Mouse (Mus musculus): ENCODE results near the gene Igsf8. TPM values are rescaled to one million over a fixed set of nuclear protein-coding genes. Genes with fewer than 3 reads are reported as not detected.

Gene Igsf8
- 100 to 1,000 TPM; 257 to 260 TPM for total RNA-seq (2021)
- long read RNA-seq, experiment 1, transcript Igsf8-201 (7 exons, 2,278 nt), result major isoform, 418 of 538 reads
- long read RNA-seq, experiment 1, partial matches to known transcripts, result 80 of 538 reads
- long read RNA-seq, experiment 1, other reads (novel, unspliced or antisense), result 38 of 538 reads
- long read RNA-seq, experiment 2, transcript Igsf8-201 (7 exons, 2,278 nt), result major isoform, 257 of 342 reads
- long read RNA-seq, experiment 2, partial matches to known transcripts, result 47 of 342 reads
- long read RNA-seq, experiment 2, other reads (novel, unspliced or antisense), result 37 of 342 reads

GRCm38 (mm10) chr1:172261477-172262078, at the start of gene Igsf8:
Gene Igsf8 (plus strand): TSS chr1:172261641.
- H3K27ac ChIP-seq, result no peak within 1 kb of the TSS

GRCm38 (mm10) chr1:172212776-172213175, 48.7 kb upstream of the Igsf8 start:
- no peak for TF ChIP-seq CTCF (IDR thresholded peaks at IDR 0.05)
- no peak overlapping the region for H3K4me3 ChIP-seq
- no peak for DNase-seq (ENCODE audit: extremely low spot score in 1 of 2, low spot score in 2 of 2)
- intact Hi-C loops (cut with DNase I), result no loop called here
- no peak overlapping the region for H3K27ac ChIP-seq

More at GRCm38 (mm10) chr1:172261477-172262078, at the start of gene Igsf8:
- DNase-seq (ENCODE audit: extremely low spot score in 1 of 2, low spot score in 2 of 2), result no peak
- H3K4me3 ChIP-seq, result no peak within 1 kb of the TSS
- intact Hi-C loops (cut with DNase I), result no loop called here
- no peak for TF ChIP-seq CTCF (IDR thresholded peaks at IDR 0.05)

- Histone ChIP-seq H3K4me3 (no peak overlapping the region), H3K27ac (no peak overlapping the region)
- no peak for DNase-seq (ENCODE audit: extremely low spot score in 1 of 2, low spot score in 2 of 2)
- no peak for TF ChIP-seq CTCF (IDR thresholded peaks at IDR 0.05)
- intact Hi-C loops (cut with DNase I), result no loop called here
Measured at GRCm38 (mm10) chr1:172213771-172214170, 47.7 kb upstream of the Igsf8 start.

- DNase-seq (ENCODE audit: extremely low spot score in 1 of 2, low spot score in 2 of 2), result no peak
- intact Hi-C loops (cut with DNase I), result loop anchor here (5.0 kb wide), 1 partner anchor 47 kb away; no protein-coding TSS in a partner anchor
- no peak overlapping the region for H3K27ac ChIP-seq
- H3K4me3 ChIP-seq, result no peak overlapping the region
- TF ChIP-seq CTCF (IDR thresholded peaks at IDR 0.05), result no peak
Measured at GRCm38 (mm10) chr1:172214748-172215147, 46.7 kb upstream of the Igsf8 start.

- Histone ChIP-seq H3K27ac (peak overlapping the region; percentile 44), H3K4me3 (no peak overlapping the region)
- intact Hi-C loops (cut with DNase I), result loop anchor here (1.0 to 5.0 kb wide), 2 partner anchors 50 to 92 kb away; no protein-coding TSS in a partner anchor
- peak; percentile 90 to 95 for DNase-seq (ENCODE audit: extremely low spot score in 1 of 2, low spot score in 2 of 2)
- peak; percentile 76 for TF ChIP-seq CTCF (IDR thresholded peaks at IDR 0.05)
Measured at GRCm38 (mm10) chr1:172217148-172217547, 44.3 kb upstream of the Igsf8 start.

GRCm38 (mm10) chr1:172218164-172218910, 43.1 kb upstream of the Igsf8 start:
- H3K27ac ChIP-seq, result no peak overlapping the region
- TF ChIP-seq CTCF (IDR thresholded peaks at IDR 0.05), result no peak
- H3K4me3 ChIP-seq, result no peak overlapping the region
- intact Hi-C loops (cut with DNase I), result loop anchor here (5.0 kb wide), 1 partner anchor 51 kb away; no protein-coding TSS in a partner anchor
- DNase-seq (ENCODE audit: extremely low spot score in 1 of 2, low spot score in 2 of 2), result no peak

- Histone ChIP-seq H3K27ac (no peak within 1 kb of the TSS), H3K4me3 (no peak within 1 kb of the TSS)
- intact Hi-C loops (cut with DNase I), result loop anchor here (5.0 kb wide), 1 partner anchor 52 kb away; no protein-coding TSS in a partner anchor
- TF ChIP-seq CTCF (IDR thresholded peaks at IDR 0.05), result no peak
- DNase-seq (ENCODE audit: extremely low spot score in 1 of 2, low spot score in 2 of 2), result no peak
Measured at GRCm38 (mm10) chr1:172219451-172220406, 41.7 kb upstream of the Igsf8 start, which contains the start of gene Casq1. Gene Casq1 (minus strand): TSS chr1:172219868.

GRCm38 (mm10) chr1:172220414-172220813, 41.0 kb upstream of the Igsf8 start:
- Histone ChIP-seq H3K4me3 (no peak overlapping the region), H3K27ac (no peak overlapping the region)
- no peak for DNase-seq (ENCODE audit: extremely low spot score in 1 of 2, low spot score in 2 of 2)
- intact Hi-C loops (cut with DNase I), result no loop called here
- no peak for TF ChIP-seq CTCF (IDR thresholded peaks at IDR 0.05)

GRCm38 (mm10) chr1:172221297-172222063, 40.0 kb upstream of the Igsf8 start:
- intact Hi-C loops (cut with DNase I), result no loop called here
- TF ChIP-seq CTCF (IDR thresholded peaks at IDR 0.05), result no peak
- H3K4me3 ChIP-seq, result no peak overlapping the region

GRCm38 (mm10) chr1:172228209-172228608, 33.2 kb upstream of the Igsf8 start:
- H3K4me3 ChIP-seq, result no peak overlapping the region
- H3K27ac ChIP-seq, result no peak overlapping the region
- intact Hi-C loops (cut with DNase I), result no loop called here
- DNase-seq (ENCODE audit: extremely low spot score in 1 of 2, low spot score in 2 of 2), result no peak
- TF ChIP-seq CTCF (IDR thresholded peaks at IDR 0.05), result no peak

More at GRCm38 (mm10) chr1:172221297-172222063, 40.0 kb upstream of the Igsf8 start:
- H3K27ac ChIP-seq, result no peak overlapping the region
- DNase-seq (ENCODE audit: extremely low spot score in 1 of 2, low spot score in 2 of 2), result no peak

Measured in left cerebral cortex, adult 2 months (tissue).